Comparison of ENCODE assay signal across 11 mouse cellular contexts in the genomic region with DNA sequence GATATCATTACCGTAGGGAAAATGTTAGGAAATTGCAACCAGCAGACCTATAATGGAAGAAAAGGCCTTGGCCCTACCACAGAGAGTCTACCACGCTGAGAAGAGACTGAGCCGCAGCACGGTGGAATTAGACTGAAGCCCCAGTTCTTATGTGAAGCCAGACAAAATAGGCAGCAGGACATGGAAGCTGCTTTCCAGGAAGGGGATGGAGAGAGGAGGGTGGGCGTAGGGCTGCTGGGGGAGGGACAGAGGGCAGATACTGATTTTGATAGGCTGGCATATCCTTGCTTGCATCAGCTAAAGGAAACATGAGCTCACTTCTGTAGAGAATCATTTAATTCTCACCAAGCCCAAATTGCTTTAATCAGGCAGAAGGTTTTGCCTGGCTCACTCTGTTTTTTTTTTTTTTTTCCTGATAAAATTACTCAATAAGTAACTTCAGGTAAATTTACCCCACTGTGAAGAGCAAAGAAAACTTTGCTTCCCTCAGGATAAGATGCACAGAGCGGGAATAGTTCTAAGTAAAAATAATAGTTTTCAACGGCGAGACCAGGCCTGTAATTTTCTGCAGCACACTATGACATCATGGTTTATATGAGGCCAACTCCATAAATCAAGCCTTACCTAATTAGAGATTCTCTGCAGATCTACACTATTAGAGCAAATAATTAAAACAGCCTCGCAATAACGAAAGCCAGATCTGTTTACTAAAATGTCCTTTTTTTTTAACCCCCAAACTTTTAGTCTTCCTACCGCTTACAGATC.
DNase-seq lines count a peak whose midpoint lies in the region; ATAC-seq and TF ChIP-seq lines count a peak whose summit lies in the region.
"Had no signal": no experiment of that assay in that cellular context is flagged by ENCODE, and none has a peak within 500 bp of the region (broad histone marks: within the 10 kb centered on the region; RNA-seq: fewer than 3 reads in every experiment).

No protein-coding gene starts in this region.

- no peak overlapping the region for H3K4me3 ChIP-seq in kidney, postnatal 0 days (replicated peaks; ENCODE audit: low read depth, low read length)
- H3K4me3 ChIP-seq in forebrain, embryonic 16.5 days (replicated peaks; ENCODE audit: low read length) = no peak overlapping the region
- no peak overlapping the region for H3K4me3 ChIP-seq in neural tube, embryonic 15.5 days (replicated peaks)

- peak; percentile 55; the same call in 1 of the 2 replicates for ATAC-seq in kidney, postnatal 0 days (replicated peaks; ENCODE audit: low FRiP score, low read depth)
- peak; percentile 92 for ATAC-seq in forebrain, embryonic 16.5 days
- peak; percentile 70 for ATAC-seq in neural tube, embryonic 15.5 days (ENCODE audit: low FRiP score)

- H3K27me3 ChIP-seq in kidney, postnatal 0 days (ENCODE audit: insufficient read depth, low read length) = no peaks in the 10 kb centered on the region
- no peaks in the 10 kb centered on the region for H3K27me3 ChIP-seq in forebrain, embryonic 16.5 days (replicated peaks; ENCODE audit: control insufficient read depth, insufficient read depth, low read length)
- no peaks in the 10 kb centered on the region for H3K27me3 ChIP-seq in neural tube, embryonic 15.5 days (replicated peaks)

- no peaks in the 10 kb centered on the region for H3K4me1 ChIP-seq in kidney, postnatal 0 days (replicated peaks; ENCODE audit: insufficient read depth, low read length)
- H3K4me1 ChIP-seq in forebrain, embryonic 16.5 days (replicated peaks; ENCODE audit: control insufficient read depth, insufficient read depth, low read length) = peaks cover 20% of the 10 kb centered on the region
- H3K4me1 ChIP-seq in neural tube, embryonic 15.5 days = peaks cover 12% of the 10 kb centered on the region; the same call in 1 of the 2 replicates

- 48% methylated on average over 11 of the region's 11 CpGs for WGBS in kidney, postnatal 0 days
- 30% methylated on average over 11 of the region's 11 CpGs for WGBS in forebrain, embryonic 16.5 days
- WGBS in neural tube, embryonic 15.5 days = 55% methylated on average over 11 of the region's 11 CpGs

- peak; percentile 18 to 32 for DNase-seq in cerebellum, postnatal 10 days
- no peak for DNase-seq in cerebellum, postnatal 25 days
- DNase-seq in kidney, postnatal 0 days (ENCODE audit: low spot score) = peak; percentile 44
- no peak for DNase-seq in kidney, postnatal 36 days
- DNase-seq in cerebellum, postnatal 14 days = no peak
- DNase-seq in testis, postnatal 10 days (ENCODE audit: low spot score) = no peak
- DNase-seq: adrenal gland, adult 8-10 months; cerebellum, adult 11 months had no signal

- H3K4me2 ChIP-seq in kidney, postnatal 0 days (ENCODE audit: low read length) = no peak overlapping the region
- H3K4me2 ChIP-seq in forebrain, embryonic 16.5 days (ENCODE audit: low read length) = 0 out of 2 replicates have a peak overlapping the region, but pooled peaks have one; percentile 4
- H3K4me2 ChIP-seq in neural tube, embryonic 15.5 days = no peak overlapping the region

- no peaks in the 10 kb centered on the region for H3K9me3 ChIP-seq in kidney, postnatal 0 days (replicated peaks; ENCODE audit: low read length)
- no peaks in the 10 kb centered on the region for H3K9me3 ChIP-seq in forebrain, embryonic 16.5 days (ENCODE audit: control insufficient read depth, low read length)
- no peaks in the 10 kb centered on the region for H3K9me3 ChIP-seq in neural tube, embryonic 15.5 days (replicated peaks)

- H3K9ac ChIP-seq in kidney, postnatal 0 days (ENCODE audit: low read depth, low read length) = no peak overlapping the region
- no peak overlapping the region for H3K9ac ChIP-seq in forebrain, embryonic 16.5 days (replicated peaks; ENCODE audit: low read depth, low read length)
- no peak overlapping the region for H3K9ac ChIP-seq in neural tube, embryonic 15.5 days (replicated peaks)

- H3K27ac ChIP-seq in kidney, postnatal 0 days = no peak overlapping the region
- peak overlapping the region; percentile 43; the same call in 1 of the 2 replicates for H3K27ac ChIP-seq in forebrain, embryonic 16.5 days (ENCODE audit: low read length)
- peak overlapping the region; percentile 38; the same call in 1 of the 2 replicates for H3K27ac ChIP-seq in neural tube, embryonic 15.5 days (replicated peaks)
- H3K27ac ChIP-seq: macrophage had no signal

- no peaks in the 10 kb centered on the region for H3K36me3 ChIP-seq in kidney, postnatal 0 days (ENCODE audit: insufficient read depth, low read length)
- H3K36me3 ChIP-seq in forebrain, embryonic 16.5 days (ENCODE audit: control insufficient read depth, insufficient read depth) = no peaks in the 10 kb centered on the region
- H3K36me3 ChIP-seq in neural tube, embryonic 15.5 days = no peaks in the 10 kb centered on the region

- TF ChIP-seq CTCF in kidney, postnatal 0 days (IDR thresholded peaks at IDR 0.05; ENCODE audit: low read depth) = no peak

Comparison
In these comparisons a context has a peak if more than half of its experiments do, and no peak if none do; other contexts are left out.
1. DNase-seq: peak in cerebellum, postnatal 10 days (2 of 2) and kidney, postnatal 0 days (single experiment); none in cerebellum, postnatal 25 days (0 of 2), kidney, postnatal 36 days (0 of 2), cerebellum, postnatal 14 days (0 of 2) and testis, postnatal 10 days (single experiment).
2. Peak in every context shown above with its lines, with median percentiles within 50 percentile points of each other: ATAC-seq.